Mouse (Mus musculus) liver, embryonic 16.5 days (tissue): ENCODE results near the gene Fbxl3. TPM values are rescaled to one million over a fixed set of nuclear protein-coding genes. Genes with fewer than 3 reads are reported as not detected.

Experiments
- ATAC-seq: fragments of 200-750 bp; cut with Nextera tagmentation; 2 replicates; pipeline ENCODE4 v1.8.0; 2017; ENCODE audit warnings: low read depth, mild to moderate bottlenecking, moderate number of reproducible peaks, moderate library complexity
- H3K27ac ChIP-seq: fragments of 300-500 bp; sonication (generic); 2 replicates; pipeline ENCODE4 v1.5.1; 2014; ENCODE audit warnings: mild to moderate bottlenecking, low read length
- H3K27me3 ChIP-seq: fragments of 300-500 bp; sonication (generic); 2 replicates; pipeline ENCODE4 v1.6.1; 2014; ENCODE audit warnings: low read depth, low read length, mixed read lengths; ENCODE audit not compliant: control insufficient read depth, insufficient read depth
- H3K36me3 ChIP-seq: fragments of 300-500 bp; sonication (generic); 2 replicates; pipeline ENCODE4 v1.6.1; 2014; ENCODE audit warnings: mild to moderate bottlenecking; ENCODE audit not compliant: control insufficient read depth, insufficient read depth
- H3K4me1 ChIP-seq: fragments of 300-500 bp; sonication (generic); 2 replicates; pipeline ENCODE4 v1.6.1; 2014; ENCODE audit warnings: low read depth, low read length, mixed read lengths; ENCODE audit not compliant: control insufficient read depth
- H3K4me2 ChIP-seq: fragments of 300-500 bp; sonication (generic); 2 replicates; pipeline ENCODE4 v1.6.1; 2014; ENCODE audit warnings: low read depth, low read length, mixed read lengths
- H3K4me3 ChIP-seq: fragments of 300-500 bp; sonication (generic); 2 replicates; pipeline ENCODE4 v1.5.1; 2014; ENCODE audit warnings: low read depth, mild to moderate bottlenecking, low read length
- H3K9ac ChIP-seq: fragments of 300-500 bp; sonication (generic); 2 replicates; pipeline ENCODE4 v1.6.1; 2014; ENCODE audit warnings: low read depth, low read length
- H3K9me3 ChIP-seq: fragments of 300-500 bp; sonication (generic); replicated peaks from 2 replicates; pipeline ENCODE4 v1.6.1; 2016; ENCODE audit warnings: low read length; ENCODE audit not compliant: control insufficient read depth
- WGBS: fragments of 180-500 bp; shearing (Covaris S2); extraction: QIAGEN DNeasy Blood & Tissue Kit; methylation state at CpG from one replicate; pipeline ENCODE4 v1.1.7; 2014; ENCODE audit not compliant: insufficient replicate concordance; 5-methylcytosine and 5-hydroxymethylcytosine counted together
- polyA plus RNA-seq: library from polyadenylated mRNA; unstranded; fragments of >200 nt; fragmentation: Nextera tagmentation; extraction: Ambion mirVana; gene quantifications from 2 replicates; pipeline ENCODE4 v1.2.1, GENCODE M21; 2015

Fbxl3 gene
- polyA plus RNA-seq, 1 experiment from 2014 or later, result 14.6 TPM

DNA sequence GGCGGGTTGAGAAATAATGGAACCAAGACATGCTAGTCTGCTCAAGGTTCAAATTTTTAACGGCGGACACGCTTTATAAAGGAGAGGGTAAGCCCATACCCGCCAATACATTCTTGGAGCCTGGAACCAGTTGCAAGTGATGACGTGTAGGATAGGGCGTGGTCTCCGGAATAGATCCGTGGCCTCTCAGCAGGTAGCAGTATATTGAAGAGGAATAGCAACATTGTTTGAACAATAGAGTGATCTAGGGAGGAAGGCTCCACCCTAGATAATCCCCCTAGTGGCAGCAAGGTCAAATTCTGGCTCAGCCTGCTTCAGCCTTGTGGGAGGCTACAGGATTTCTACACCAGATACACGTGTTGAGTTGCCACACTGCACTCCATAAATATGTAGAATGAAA, 39.9 kb downstream of the Fbxl3 start:
- H3K4me3 ChIP-seq, result no peak overlapping the region
- 62% methylated on average over 10 of the region's 10 CpGs for WGBS

DNA sequence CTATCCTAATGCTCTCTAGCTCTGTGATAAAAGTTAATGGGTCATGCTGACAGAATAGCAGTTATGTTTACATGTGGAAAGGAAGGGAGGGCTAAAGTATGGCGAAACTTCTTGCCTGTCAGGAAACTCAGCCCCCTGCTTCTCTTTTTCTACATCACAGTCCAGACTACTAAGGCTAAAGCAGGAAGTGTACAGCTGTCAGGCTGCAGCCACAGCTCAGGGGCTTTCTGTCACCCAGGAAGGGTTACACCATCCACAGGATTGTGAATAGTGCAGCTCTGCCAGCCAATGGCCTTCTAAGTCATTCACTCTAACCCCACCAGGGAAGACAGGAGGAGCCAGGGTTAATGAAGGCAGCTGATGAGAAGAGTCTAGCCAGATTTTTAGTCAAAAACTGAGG, 40.4 kb downstream of the Fbxl3 start:
- no peaks in the 10 kb centered on the region for H3K36me3 ChIP-seq
- H3K4me3 ChIP-seq, result no peak overlapping the region
- H3K27ac ChIP-seq, result no peak overlapping the region
- no peak overlapping the region for H3K9ac ChIP-seq
- no peaks in the 10 kb centered on the region for H3K4me1 ChIP-seq
- H3K4me2 ChIP-seq, result no peak overlapping the region
- peak; percentile 74 for ATAC-seq
- 15% methylated on average over 1 of the region's 1 CpGs for WGBS
- H3K27me3 ChIP-seq, result no peaks in the 10 kb centered on the region
- no peaks in the 10 kb centered on the region for H3K9me3 ChIP-seq

More for the DNA sequence above, 39.9 kb downstream of the Fbxl3 start:
- Histone ChIP-seq H3K4me1 (no peaks in the 10 kb centered on the region), H3K27ac (no peak overlapping the region), H3K4me2 (no peak overlapping the region), H3K27me3 (no peaks in the 10 kb centered on the region), H3K9ac (no peak overlapping the region), H3K9me3 (no peaks in the 10 kb centered on the region), H3K36me3 (no peaks in the 10 kb centered on the region)
- 0 out of 2 replicates have a peak, but pooled peaks have one; percentile 27 for ATAC-seq

DNA sequence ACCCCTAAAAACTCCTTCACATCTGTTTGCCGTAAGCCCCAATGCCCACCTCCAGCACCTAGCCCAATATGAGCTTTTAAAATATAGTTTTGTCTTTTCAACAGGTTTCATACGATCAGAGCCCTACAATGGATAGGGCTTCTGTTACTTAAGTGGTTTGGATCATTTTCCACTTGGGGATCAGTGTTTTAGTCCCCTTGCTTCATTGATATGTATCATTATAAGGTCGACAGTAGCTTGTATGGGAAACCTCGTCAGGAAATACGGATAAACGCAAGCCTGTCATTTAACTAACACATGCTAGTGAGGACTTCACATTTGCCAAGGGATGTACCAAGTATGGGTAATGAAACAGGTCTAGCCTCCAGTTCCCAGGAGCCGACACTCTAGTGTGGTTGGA, 42.8 kb downstream of the Fbxl3 start:
- 74% methylated on average over 7 of the region's 7 CpGs for WGBS
- Histone ChIP-seq H3K9ac (no peak overlapping the region), H3K9me3 (no peaks in the 10 kb centered on the region), H3K27ac (no peak overlapping the region), H3K4me3 (no peak overlapping the region), H3K4me1 (no peaks in the 10 kb centered on the region), H3K36me3 (no peaks in the 10 kb centered on the region), H3K27me3 (no peaks in the 10 kb centered on the region), H3K4me2 (no peak overlapping the region)
- no peak for ATAC-seq

DNA sequence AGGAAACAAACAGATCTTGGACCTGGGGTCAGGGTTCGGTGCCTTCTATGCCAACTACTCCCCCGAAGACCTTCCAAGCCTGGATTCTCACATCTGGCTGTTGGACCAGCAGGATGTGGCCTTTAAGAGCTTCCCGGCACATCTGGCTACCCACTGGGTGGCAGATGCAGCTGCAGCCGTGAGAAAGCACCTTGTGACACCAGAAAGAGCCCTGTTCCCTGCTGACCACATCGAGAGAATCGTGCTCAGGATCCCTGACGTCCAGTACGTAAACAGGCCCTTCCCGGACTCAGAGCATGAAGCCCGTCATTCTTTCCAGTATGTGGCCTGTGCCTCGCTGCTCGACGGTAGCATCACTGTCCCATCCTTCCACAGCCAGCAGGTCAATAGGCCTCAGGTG, 44.6 kb downstream of the Fbxl3 start:
- Histone ChIP-seq H3K9me3 (no peaks in the 10 kb centered on the region), H3K27me3 (no peaks in the 10 kb centered on the region), H3K4me1 (no peaks in the 10 kb centered on the region), H3K27ac (no peak overlapping the region), H3K4me3 (no peak overlapping the region), H3K4me2 (no peak overlapping the region), H3K36me3 (no peaks in the 10 kb centered on the region), H3K9ac (no peak overlapping the region)
- 76% methylated on average over 13 of the region's 13 CpGs for WGBS
- ATAC-seq, result no peak

DNA sequence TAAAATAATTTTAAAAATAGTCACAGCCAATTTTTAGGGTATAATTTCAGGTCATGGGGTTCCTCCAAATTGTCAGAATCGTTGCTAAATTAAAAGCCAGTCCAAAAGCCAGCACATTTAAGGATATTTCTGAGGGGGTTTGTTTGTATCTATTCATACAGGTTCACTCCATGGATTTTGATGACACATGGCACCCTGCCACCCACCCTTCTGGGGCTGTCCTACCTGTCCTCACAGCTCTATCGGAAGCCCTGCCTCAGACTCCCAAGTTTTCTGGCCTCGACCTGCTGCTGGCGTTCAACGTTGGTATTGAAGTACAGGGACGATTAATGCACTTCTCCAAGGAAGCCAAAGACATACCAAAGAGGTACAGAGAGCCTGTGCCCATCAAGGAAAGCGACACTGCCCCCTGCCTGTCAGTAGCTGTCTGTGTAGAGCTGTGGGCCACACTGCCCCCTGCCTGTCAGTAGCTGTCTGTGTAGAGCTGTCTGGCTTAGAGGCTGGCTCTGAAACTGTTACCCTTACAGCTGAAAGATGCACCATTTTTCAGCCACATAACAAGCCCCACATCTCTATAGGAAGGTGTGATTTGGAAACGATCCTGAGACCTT, 48.1 kb downstream of the Fbxl3 start:
- no peak overlapping the region for H3K9ac ChIP-seq
- H3K27ac ChIP-seq, result no peak overlapping the region
- H3K4me1 ChIP-seq, result no peaks in the 10 kb centered on the region
- no peaks in the 10 kb centered on the region for H3K9me3 ChIP-seq
- WGBS, result 13% methylated on average over 8 of the region's 8 CpGs
- no peaks in the 10 kb centered on the region for H3K27me3 ChIP-seq
- H3K4me3 ChIP-seq, result no peak overlapping the region
- peak; percentile 83 for ATAC-seq
- H3K4me2 ChIP-seq, result no peak overlapping the region
- H3K36me3 ChIP-seq, result no peaks in the 10 kb centered on the region

DNA sequence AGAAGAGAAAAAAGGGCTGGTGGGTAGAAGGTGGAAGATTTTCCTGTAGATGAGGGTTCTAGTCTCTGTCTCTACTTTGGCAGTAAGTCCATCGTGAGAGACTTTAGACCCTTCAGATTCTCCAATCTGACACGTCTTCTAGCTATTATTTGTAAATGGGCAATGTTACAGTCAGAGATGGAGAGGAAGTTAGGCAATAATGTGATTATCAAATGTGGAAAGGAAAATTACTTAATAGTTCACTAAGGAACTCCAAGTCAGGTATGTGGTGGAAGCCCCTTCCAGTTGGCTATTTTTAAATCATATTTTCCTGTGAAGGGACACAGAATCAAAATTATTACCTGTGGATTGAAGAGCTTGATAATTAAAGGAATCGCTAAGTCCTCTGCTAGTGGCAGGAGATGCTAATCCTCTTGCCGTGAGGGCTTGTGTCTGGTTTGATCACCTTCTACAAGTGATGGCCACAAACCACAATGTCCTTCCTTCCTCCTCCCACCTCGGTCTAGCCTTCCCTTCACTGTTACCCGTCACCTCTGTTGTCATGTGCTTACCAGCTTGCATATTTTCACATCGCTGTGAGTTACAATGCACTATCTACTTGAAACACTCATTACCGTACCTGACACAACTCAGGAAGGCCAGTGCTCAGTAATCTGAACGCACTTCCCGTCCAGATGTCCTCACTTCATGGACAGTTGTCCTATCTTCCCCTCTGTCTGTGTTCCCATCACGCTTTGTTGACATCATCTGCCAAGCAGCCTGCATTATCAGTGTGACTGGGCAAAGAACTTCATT, 50.9 kb downstream of the Fbxl3 start:
- no peaks in the 10 kb centered on the region for H3K4me1 ChIP-seq
- H3K4me3 ChIP-seq, result no peak overlapping the region
- no peak overlapping the region for H3K27ac ChIP-seq
- WGBS, result 14% methylated on average over 11 of the region's 11 CpGs
- peak; percentile 50; the same call in 1 of the 2 replicates for ATAC-seq
- no peaks in the 10 kb centered on the region for H3K9me3 ChIP-seq
- H3K27me3 ChIP-seq, result no peaks in the 10 kb centered on the region
- no peak overlapping the region for H3K4me2 ChIP-seq
- no peaks in the 10 kb centered on the region for H3K36me3 ChIP-seq
- H3K9ac ChIP-seq, result no peak overlapping the region

DNA sequence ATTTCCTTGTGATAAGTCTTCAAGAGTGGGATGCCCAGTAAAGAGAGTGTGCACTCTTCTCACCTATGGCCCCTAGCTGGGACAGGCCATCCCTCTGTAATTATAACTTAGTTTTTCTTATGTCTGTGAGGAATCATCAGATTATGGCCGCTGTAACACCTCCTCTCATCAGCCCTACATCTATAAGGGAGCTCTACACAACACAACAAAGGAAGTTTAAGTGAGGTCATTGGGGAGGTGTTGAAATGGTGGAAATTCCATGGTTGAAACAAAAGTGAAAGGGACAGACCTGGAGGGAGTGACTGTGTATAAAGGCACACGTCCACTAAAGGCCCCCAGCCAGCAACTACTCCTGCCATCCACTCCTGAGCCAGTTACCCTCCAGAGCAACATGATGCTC, 52.7 kb downstream of the Fbxl3 start, which contains the start of gene Acod1:
TSS of gene Acod1 (plus strand) at position 301 of the 400 bp plus-strand sequence.
- no peaks in the 10 kb centered on the region for H3K36me3 ChIP-seq
- no peaks in the 10 kb centered on the region for H3K27me3 ChIP-seq
- no peak for ATAC-seq
- 48% methylated on average over 2 of the region's 2 CpGs for WGBS
- no peak within 1 kb of the TSS for H3K4me3 ChIP-seq
- no peak within 1 kb of the TSS for H3K27ac ChIP-seq
- no peaks in the 10 kb centered on the region for H3K4me1 ChIP-seq
- H3K9me3 ChIP-seq, result no peaks in the 10 kb centered on the region
- H3K4me2 ChIP-seq, result no peak within 1 kb of the TSS
- H3K9ac ChIP-seq, result no peak within 1 kb of the TSS

DNA sequence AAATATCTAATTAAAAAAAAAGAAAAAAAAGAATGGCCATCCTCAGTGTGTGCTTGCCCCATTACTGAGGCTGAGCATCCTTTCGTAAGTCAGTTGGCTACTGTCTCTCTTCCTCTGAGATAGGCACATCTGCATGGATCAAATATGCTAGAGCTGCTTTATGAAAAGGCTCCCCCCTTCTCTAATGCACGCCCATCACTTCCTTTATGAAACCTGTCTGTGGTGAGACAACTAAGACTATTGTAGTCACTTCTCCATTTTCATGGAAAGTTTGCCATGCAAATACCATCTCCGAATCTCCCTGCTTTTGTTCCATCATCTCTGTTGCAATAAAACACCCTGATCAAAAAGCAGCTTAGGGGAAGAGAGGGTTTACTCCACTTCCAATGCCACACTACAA, 62.4 kb downstream of the Fbxl3 start:
- Histone ChIP-seq H3K4me1 (no peaks in the 10 kb centered on the region), H3K27ac (no peak overlapping the region), H3K4me3 (no peak overlapping the region), H3K27me3 (no peaks in the 10 kb centered on the region), H3K9me3 (no peaks in the 10 kb centered on the region), H3K9ac (no peak overlapping the region), H3K36me3 (no peaks in the 10 kb centered on the region), H3K4me2 (no peak overlapping the region)
- 43% methylated on average over 3 of the region's 3 CpGs for WGBS
- no peak for ATAC-seq

DNA sequence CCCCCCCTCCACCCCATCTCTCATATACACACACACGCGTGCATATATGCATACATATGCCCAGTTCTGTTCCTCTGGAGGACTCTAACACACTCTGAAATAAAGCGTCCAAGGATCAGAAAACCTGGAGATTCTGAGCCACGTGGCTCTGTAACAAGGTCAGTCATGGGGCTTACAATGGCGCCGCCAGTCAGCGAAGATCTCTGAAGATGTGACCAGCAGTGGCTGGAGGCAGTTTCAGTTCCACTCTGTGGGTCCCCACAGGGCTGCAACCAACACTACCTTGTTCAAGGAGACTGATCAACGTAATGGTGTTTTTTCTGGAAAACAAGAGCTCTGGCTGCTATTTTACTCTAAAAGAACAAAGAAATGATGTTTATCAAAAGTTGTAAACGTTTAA, 65.3 kb downstream of the Fbxl3 start:
- H3K9me3 ChIP-seq, result no peaks in the 10 kb centered on the region
- H3K36me3 ChIP-seq, result no peaks in the 10 kb centered on the region
- H3K4me1 ChIP-seq, result no peaks in the 10 kb centered on the region
- ATAC-seq, result no peak; the same call in 1 of the 2 replicates
- no peak overlapping the region for H3K4me3 ChIP-seq
- no peak overlapping the region for H3K27ac ChIP-seq
- H3K4me2 ChIP-seq, result no peak overlapping the region
- H3K27me3 ChIP-seq, result no peaks in the 10 kb centered on the region
- WGBS, result 66% methylated on average over 9 of the region's 9 CpGs
- no peak overlapping the region for H3K9ac ChIP-seq
